Comparison of ENCODE assay signal across 16 mouse cellular contexts in genomic region chr10:95575839-95576380, GRCm38 (mm10).
"Had no signal": no experiment of that assay in that cellular context is flagged by ENCODE, and none has a peak within 500 bp of the region (broad histone marks: within the 10 kb centered on the region; RNA-seq: fewer than 3 reads in every experiment).

No protein-coding gene starts in this region.

- H3K4me2 ChIP-seq: limb, embryonic 13.5 days; midbrain, embryonic 12.5 days; neural tube, embryonic 15.5 days had no signal

- H3K9ac ChIP-seq: limb, embryonic 13.5 days; liver, embryonic 14.5 days; midbrain, embryonic 12.5 days; neural tube, embryonic 15.5 days had no signal

- DNase-seq: kidney, adult 11 months; kidney, adult 9 months; kidney, postnatal 36 days; layer of hippocampus, adult 9-11 months; layer of hippocampus, postnatal 36 days; left cerebral cortex, postnatal 4 days; right cerebral cortex, adult 18-20 months; right cerebral cortex, postnatal 25 days; thymus, adult 18-20 months; thymus, postnatal 14 days had no signal

- H3K4me3 ChIP-seq: limb, embryonic 13.5 days; midbrain, embryonic 12.5 days; myocyte; neural tube, embryonic 15.5 days had no signal

- H3K9me3 ChIP-seq: limb, embryonic 13.5 days; midbrain, embryonic 12.5 days; neural tube, embryonic 15.5 days had no signal

- H3K27me3 ChIP-seq: limb, embryonic 13.5 days; midbrain, embryonic 12.5 days; neural tube, embryonic 15.5 days had no signal

- H3K36me3 ChIP-seq: limb, embryonic 13.5 days; midbrain, embryonic 12.5 days; neural tube, embryonic 15.5 days had no signal

- H3K27ac ChIP-seq: kidney, postnatal 0 days; limb, embryonic 13.5 days; liver, embryonic 14.5 days; midbrain, embryonic 12.5 days; neural tube, embryonic 15.5 days had no signal
